Mouse (Mus musculus) midbrain, postnatal 0 days (tissue): ENCODE measurements around the gene Caprin1. TPM values are rescaled to one million over a fixed set of nuclear protein-coding genes. Genes with fewer than 3 reads are reported as not detected.
A peak's percentile ranks its signal among the peaks of the same experiment; 100 is the strongest.

ENCODE experiments used
- ATAC-seq: fragments of 200-750 bp; cut with Nextera tagmentation; 2 replicates; pipeline ENCODE4 v1.8.0; 2017; ENCODE audit warnings: moderate number of reproducible peaks, mild to moderate bottlenecking, moderate TSS enrichment, moderate library complexity; ENCODE audit not compliant: low FRiP score
- DNase-seq: peaks from one replicate; pipeline ENCODE4 v3.0.0-alpha.2; 2015; ENCODE audit warnings: low spot score
- H3K27ac ChIP-seq: fragments of 300-500 bp; sonication (generic); 2 replicates; pipeline ENCODE4 v1.5.1; 2014; ENCODE audit warnings: low read depth, mild to moderate bottlenecking, low read length, mixed read lengths
- H3K27me3 ChIP-seq: fragments of 300-500 bp; sonication (generic); 2 replicates; pipeline ENCODE4 v1.6.1; 2014; ENCODE audit warnings: low read length, control low read depth, mixed read lengths; ENCODE audit not compliant: insufficient read depth
- H3K36me3 ChIP-seq: fragments of 300-500 bp; sonication (generic); 2 replicates; pipeline ENCODE4 v1.6.1; 2014; ENCODE audit warnings: low read length, control low read depth, mixed read lengths; ENCODE audit not compliant: insufficient read depth
- H3K4me1 ChIP-seq: fragments of 300-500 bp; sonication (generic); 2 replicates; pipeline ENCODE4 v1.6.1; 2014; ENCODE audit warnings: mild to moderate bottlenecking, control low read depth, antibody characterized with exemption, low read length, mixed read lengths; ENCODE audit not compliant: insufficient read depth
- H3K4me2 ChIP-seq: fragments of 300-500 bp; sonication (generic); 2 replicates; pipeline ENCODE4 v1.6.1; 2014; ENCODE audit warnings: low read depth, mild to moderate bottlenecking, low read length, mixed read lengths; ENCODE audit not compliant: poor library complexity, severe bottlenecking
- H3K4me3 ChIP-seq: fragments of 300-500 bp; sonication (generic); 2 replicates; pipeline ENCODE4 v1.5.1; 2014; ENCODE audit warnings: low read depth, mild to moderate bottlenecking, low read length, moderate library complexity
- H3K9ac ChIP-seq: fragments of 300-500 bp; sonication (generic); replicated peaks from 2 replicates; pipeline ENCODE4 v1.6.1; 2014; ENCODE audit warnings: mild to moderate bottlenecking, low read length, moderate library complexity, mixed read lengths; ENCODE audit not compliant: poor library complexity, severe bottlenecking
- H3K9me3 ChIP-seq: fragments of 300-500 bp; sonication (generic); 2 replicates; pipeline ENCODE4 v1.6.1; 2016; ENCODE audit warnings: low read length, control low read depth
- CTCF ChIP-seq: IDR thresholded peaks from 2 replicates; pipeline ENCODE4 v1.5.1; 2016; ENCODE audit warnings: antibody characterized with exemption, mild to moderate bottlenecking
- WGBS: fragments of 180-500 bp; shearing (Covaris S2); extraction: QIAGEN DNeasy Blood & Tissue Kit; methylation state at CpG from one replicate; pipeline ENCODE4 v1.1.7; 2014; 5-methylcytosine and 5-hydroxymethylcytosine counted together
- polyA plus RNA-seq: library from polyadenylated mRNA; unstranded; fragments of >200 nt; fragmentation: Nextera tagmentation; extraction: Ambion mirVana; gene quantifications from 2 replicates; pipeline ENCODE4 v1.2.1, GENCODE M21; 2015
- total RNA-seq: library from RNA; depleted of rRNA; stranded (reverse); fragments of >200 nt; gene quantifications from 2 replicates; pipeline ENCODE4 v1.2.3, GENCODE M21; 2014

Caprin1 gene
- total and polyA plus RNA-seq, 2 experiments from 2014 or later = 226 to 269 TPM

DNA sequence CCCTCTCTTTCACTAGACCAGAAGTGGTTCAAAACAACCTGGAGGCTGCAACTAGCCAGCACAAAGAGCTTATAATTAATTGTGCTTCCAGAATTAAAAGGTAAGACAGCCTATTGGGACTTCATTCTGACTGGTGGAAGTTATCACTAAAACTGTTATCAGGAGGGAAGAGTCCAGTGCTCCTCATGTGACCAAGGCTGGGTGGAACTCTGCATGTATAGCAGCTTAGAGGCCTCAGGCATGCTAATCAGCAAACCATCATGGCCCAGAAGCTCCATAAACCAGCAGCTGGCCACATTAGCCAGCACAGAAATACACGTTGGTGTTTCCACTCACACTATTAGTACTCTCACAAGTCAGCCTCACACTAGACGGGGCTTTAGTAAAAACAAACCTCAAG lies 50.7 kb downstream of the Caprin1 start:
- WGBS = 89% methylated on average over 2 of the region's 2 CpGs
- ATAC-seq = no peak
- no peak overlapping the region for H3K9ac ChIP-seq
- no peaks in the 10 kb centered on the region for H3K4me1 ChIP-seq
- H3K27me3 ChIP-seq = no peaks in the 10 kb centered on the region
- H3K4me2 ChIP-seq = no peak overlapping the region
- no peak for TF ChIP-seq CTCF
- H3K9me3 ChIP-seq = no peaks in the 10 kb centered on the region
- no peak overlapping the region for H3K4me3 ChIP-seq
- peaks cover 52% of the 10 kb centered on the region for H3K36me3 ChIP-seq
- no peak overlapping the region for H3K27ac ChIP-seq
- no peak for DNase-seq

DNA sequence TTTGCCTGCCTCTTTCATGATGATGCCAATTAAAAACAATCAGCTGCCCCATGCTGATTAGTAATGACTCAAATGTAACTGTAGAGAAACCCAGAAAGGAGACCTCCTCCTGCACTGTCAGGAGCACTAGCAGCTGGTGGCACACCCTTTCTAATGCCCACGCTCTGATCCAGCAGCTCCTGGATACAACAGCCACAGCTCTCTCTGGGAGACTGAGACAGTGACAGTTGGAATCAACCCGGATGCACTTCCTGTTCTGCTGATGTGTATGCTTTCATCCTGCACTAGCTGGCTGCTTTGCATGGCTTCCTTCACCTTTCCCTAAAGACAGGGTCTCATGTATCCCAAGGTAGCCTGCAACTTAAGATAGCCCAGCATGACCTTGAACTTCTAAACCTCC lies 51.4 kb downstream of the Caprin1 start:
- 79% methylated on average over 2 of the region's 2 CpGs for WGBS
- H3K4me3 ChIP-seq = no peak overlapping the region
- no peak for ATAC-seq
- no peak for DNase-seq
- no peak for TF ChIP-seq CTCF
- no peaks in the 10 kb centered on the region for H3K27me3 ChIP-seq
- no peaks in the 10 kb centered on the region for H3K4me1 ChIP-seq
- H3K9me3 ChIP-seq = no peaks in the 10 kb centered on the region
- H3K27ac ChIP-seq = no peak overlapping the region
- H3K9ac ChIP-seq = no peak overlapping the region
- H3K4me2 ChIP-seq = no peak overlapping the region
- peaks cover 51% of the 10 kb centered on the region for H3K36me3 ChIP-seq

DNA sequence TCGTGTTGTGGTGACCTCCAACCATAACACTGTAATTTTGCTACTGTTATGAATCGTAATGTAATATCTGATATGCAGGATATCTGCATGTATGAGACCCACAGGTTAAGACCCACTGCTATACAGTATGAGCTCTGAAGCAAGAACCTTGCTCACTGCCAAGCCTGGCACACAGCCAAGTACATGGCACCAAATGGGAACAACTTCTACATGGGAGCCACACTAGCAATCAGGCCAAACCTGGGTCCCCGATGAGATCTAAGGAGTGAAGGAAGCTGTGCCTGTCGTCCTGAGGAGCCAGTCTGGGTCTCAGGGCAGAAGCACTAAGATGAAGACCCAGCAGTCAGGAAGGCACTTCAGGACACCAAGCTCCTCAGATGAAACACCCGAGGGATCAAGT lies 52.0 kb downstream of the Caprin1 start:
- Histone ChIP-seq H3K4me1 (no peaks in the 10 kb centered on the region), H3K4me3 (no peak overlapping the region), H3K36me3 (peaks cover 49% of the 10 kb centered on the region), H3K4me2 (no peak overlapping the region), H3K27me3 (no peaks in the 10 kb centered on the region), H3K9me3 (no peaks in the 10 kb centered on the region), H3K9ac (no peak overlapping the region), H3K27ac (no peak overlapping the region)
- no peak for TF ChIP-seq CTCF
- WGBS = 85% methylated on average over 5 of the region's 5 CpGs
- DNase-seq (no peak), ATAC-seq (no peak)

DNA sequence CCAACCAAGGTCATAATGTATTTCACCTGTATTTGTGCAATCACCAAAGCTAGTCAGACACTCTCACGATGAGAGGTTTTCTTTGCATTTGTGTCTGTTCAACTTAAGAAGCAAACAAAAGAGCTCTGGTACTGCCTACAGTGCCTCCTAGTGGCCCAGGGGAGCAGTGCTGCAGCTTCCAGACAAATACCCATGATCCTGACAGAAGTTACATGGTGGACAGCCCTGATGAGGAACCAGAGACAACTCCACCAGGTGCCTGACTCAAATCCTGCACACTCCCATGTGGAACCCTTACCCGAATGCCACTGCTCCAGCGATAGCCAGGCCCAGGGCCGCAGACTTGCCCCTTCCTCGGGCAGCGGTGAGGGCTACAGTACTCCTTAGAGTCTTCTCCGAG lies 53.5 kb downstream of the Caprin1 start:
- Histone ChIP-seq H3K9ac (no peak overlapping the region), H3K27me3 (no peaks in the 10 kb centered on the region), H3K4me3 (no peak overlapping the region), H3K9me3 (no peaks in the 10 kb centered on the region), H3K4me1 (no peaks in the 10 kb centered on the region), H3K4me2 (no peak overlapping the region), H3K36me3 (peaks cover 46% of the 10 kb centered on the region), H3K27ac (no peak overlapping the region)
- 82% methylated on average over 7 of the region's 7 CpGs for WGBS
- DNase-seq = peak; percentile 65
- peak; percentile 86 for TF ChIP-seq CTCF
- no peak for ATAC-seq

DNA sequence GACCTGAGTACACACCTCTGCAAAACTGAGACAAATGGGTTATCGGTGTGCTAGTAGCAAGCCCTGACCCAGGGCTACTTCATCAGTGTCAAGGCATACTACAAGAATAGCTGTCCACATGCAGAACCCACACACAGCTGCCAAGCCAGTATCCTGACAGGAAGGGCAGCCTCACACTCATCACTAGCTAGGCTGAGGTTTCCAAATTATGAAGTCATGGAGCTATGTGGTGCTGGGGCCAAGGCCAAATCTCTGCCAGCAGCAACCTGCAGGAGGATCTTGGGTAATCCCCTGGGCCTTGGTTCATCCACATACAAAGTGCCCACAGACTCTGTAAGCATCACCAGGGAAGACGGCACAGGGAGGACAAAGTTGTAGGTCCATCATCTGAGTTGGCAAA lies 53.9 kb downstream of the Caprin1 start:
- no peak overlapping the region for H3K27ac ChIP-seq
- ATAC-seq (no peak), DNase-seq (no peak)
- no peak overlapping the region for H3K9ac ChIP-seq
- no peak overlapping the region for H3K4me2 ChIP-seq
- no peak for TF ChIP-seq CTCF
- H3K27me3 ChIP-seq = no peaks in the 10 kb centered on the region
- no peaks in the 10 kb centered on the region for H3K9me3 ChIP-seq
- H3K4me3 ChIP-seq = no peak overlapping the region
- peaks cover 49% of the 10 kb centered on the region for H3K36me3 ChIP-seq
- H3K4me1 ChIP-seq = no peaks in the 10 kb centered on the region
- 83% methylated on average over 2 of the region's 2 CpGs for WGBS

DNA sequence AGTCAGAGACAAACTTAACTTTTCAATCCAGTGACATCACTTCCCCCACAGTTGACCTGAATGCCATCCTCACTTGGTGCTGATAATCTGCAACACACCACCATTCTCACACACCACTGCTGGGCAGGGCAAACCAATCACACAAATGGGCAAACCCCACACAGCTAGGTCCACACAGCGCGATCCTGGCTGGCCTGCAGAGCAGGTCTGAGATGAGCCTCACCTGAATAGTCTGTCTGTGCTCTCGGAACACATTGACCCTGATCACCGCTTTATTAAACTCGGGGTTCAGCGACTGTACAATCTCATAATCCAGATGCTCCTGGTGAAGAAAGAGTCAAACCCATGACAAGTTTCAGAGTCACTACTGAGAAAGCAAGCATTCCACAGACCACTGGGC lies 54.6 kb downstream of the Caprin1 start:
- TF ChIP-seq CTCF = no peak
- DNase-seq (no peak), ATAC-seq (no peak)
- Histone ChIP-seq H3K9ac (no peak overlapping the region), H3K4me1 (no peaks in the 10 kb centered on the region), H3K27me3 (no peaks in the 10 kb centered on the region), H3K4me2 (no peak overlapping the region), H3K9me3 (no peaks in the 10 kb centered on the region), H3K36me3 (peaks cover 43% of the 10 kb centered on the region), H3K4me3 (no peak overlapping the region), H3K27ac (no peak overlapping the region)
- 97% methylated on average over 6 of the region's 6 CpGs for WGBS
